Mouse (Mus musculus): Measurements from ENCODE around the gene Dda1.
"Not testable (repeated sequence)": the region's sequence is repeated elsewhere in the genome, so short reads cannot be mapped to it uniquely, and the experiment has no call there.

Dda1 gene

GRCm38 (mm10) chr8:71495811-71496210 lies 26.8 kb downstream of the Dda1 start:
- no peak for DNase-seq (ENCODE audit: low read depth, low spot score)

- DNase-seq (ENCODE audit: low read depth, low spot score) = no peak
Measured at GRCm38 (mm10) chr8:71496481-71496880, 27.5 kb downstream of the Dda1 start.

- no peak for DNase-seq (ENCODE audit: low read depth, low spot score)
Measured at GRCm38 (mm10) chr8:71497077-71497645, 28.2 kb downstream of the Dda1 start.

- no peak for DNase-seq (ENCODE audit: low read depth, low spot score)
Measured at GRCm38 (mm10) chr8:71497881-71498501, 29.0 kb downstream of the Dda1 start.

- DNase-seq (ENCODE audit: low read depth, low spot score) = no peak
Measured at GRCm38 (mm10) chr8:71498816-71499690, 30.1 kb downstream of the Dda1 start.

GRCm38 (mm10) chr8:71504349-71504748 lies 35.4 kb downstream of the Dda1 start:
- no peak for DNase-seq (ENCODE audit: low read depth, low spot score)

GRCm38 (mm10) chr8:71505326-71505725 lies 36.3 kb downstream of the Dda1 start:
- no peak for DNase-seq (ENCODE audit: low read depth, low spot score)

GRCm38 (mm10) chr8:71505979-71506378 lies 37.0 kb downstream of the Dda1 start:
- no peak for DNase-seq (ENCODE audit: low read depth, low spot score)

- no peak for DNase-seq (ENCODE audit: low read depth, low spot score)
Measured at GRCm38 (mm10) chr8:71507589-71508104, 38.6 kb downstream of the Dda1 start.

GRCm38 (mm10) chr8:71509316-71509715 lies 40.3 kb downstream of the Dda1 start:
- no peak for DNase-seq (ENCODE audit: low read depth, low spot score)

GRCm38 (mm10) chr8:71511644-71512043 lies 42.6 kb downstream of the Dda1 start, which contains the start of gene Plvap:
TSS of gene Plvap (minus strand) at chr8:71511752.
- no peak for DNase-seq (ENCODE audit: low read depth, low spot score)

- no peak for DNase-seq (ENCODE audit: low read depth, low spot score)
Measured at GRCm38 (mm10) chr8:71513018-71513754, 44.2 kb downstream of the Dda1 start.

- DNase-seq (ENCODE audit: low read depth, low spot score) = no peak
Measured at GRCm38 (mm10) chr8:71515043-71515442, 46.0 kb downstream of the Dda1 start.

- no peak for DNase-seq (ENCODE audit: low read depth, low spot score)
Measured at GRCm38 (mm10) chr8:71516786-71517185, 47.8 kb downstream of the Dda1 start.

- not testable (repeated sequence) for DNase-seq (ENCODE audit: low read depth, low spot score)
Measured at GRCm38 (mm10) chr8:71519037-71519825, 50.2 kb downstream of the Dda1 start.

- peak; percentile 30 for DNase-seq (ENCODE audit: low read depth, low spot score)
Measured at GRCm38 (mm10) chr8:71521634-71522033, 52.6 kb downstream of the Dda1 start.

- no peak for DNase-seq (ENCODE audit: low read depth, low spot score)
Measured at GRCm38 (mm10) chr8:71525226-71526050, 56.4 kb downstream of the Dda1 start, which contains the start of gene Ccdc194. TSS of gene Ccdc194 (minus strand) at chr8:71525711.

Measured in brain, embryonic 18.5 days (tissue).